Mouse (Mus musculus): ENCODE measurements around the gene Nr3c2. TPM values are rescaled to one million over a fixed set of nuclear protein-coding genes. Genes with fewer than 3 reads are reported as not detected.

Nr3c2 gene
- total RNA-seq, 2 experiments from 2014 or later: 7.3 to 10.5 TPM

GRCm38 (mm10) chr8:77169757-77170438, 270.7 kb downstream of the Nr3c2 start:
- DNase-seq (ENCODE audit: low spot score in 2 of 2): no peak

GRCm38 (mm10) chr8:77170439-77170759, 271.2 kb downstream of the Nr3c2 start:
- DNase-seq (ENCODE audit: low spot score in 2 of 2): no peak

DNA sequence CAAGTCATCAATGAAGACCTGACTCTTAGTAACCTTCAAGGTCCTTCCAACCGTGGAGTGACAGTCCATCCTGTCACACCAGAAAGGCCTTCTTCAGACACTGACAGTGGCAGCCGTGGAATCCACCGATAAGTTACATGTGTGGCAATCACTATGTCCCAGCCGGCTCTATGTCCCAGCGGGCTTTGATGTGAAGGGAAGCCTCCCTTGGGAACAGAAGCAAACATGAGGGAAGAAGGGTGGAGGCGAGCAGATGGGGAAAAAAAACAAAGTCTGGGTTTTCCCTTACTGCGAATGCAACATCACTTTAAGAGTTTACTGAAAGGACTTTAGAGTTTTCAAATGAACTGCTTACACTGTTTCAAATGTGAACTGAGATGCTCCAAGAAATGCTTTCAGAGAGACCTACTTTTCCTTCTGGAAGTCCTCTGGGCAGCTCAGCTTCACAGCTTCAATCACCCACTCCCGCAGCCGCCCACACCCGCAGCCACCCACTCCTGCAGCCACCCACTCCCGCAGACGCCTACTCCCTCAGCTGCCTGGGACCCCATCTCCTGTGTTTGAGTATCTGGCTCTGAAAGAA, 273.9 kb downstream of the Nr3c2 start:
- no peak for DNase-seq (ENCODE audit: low spot score in 2 of 2)

DNA sequence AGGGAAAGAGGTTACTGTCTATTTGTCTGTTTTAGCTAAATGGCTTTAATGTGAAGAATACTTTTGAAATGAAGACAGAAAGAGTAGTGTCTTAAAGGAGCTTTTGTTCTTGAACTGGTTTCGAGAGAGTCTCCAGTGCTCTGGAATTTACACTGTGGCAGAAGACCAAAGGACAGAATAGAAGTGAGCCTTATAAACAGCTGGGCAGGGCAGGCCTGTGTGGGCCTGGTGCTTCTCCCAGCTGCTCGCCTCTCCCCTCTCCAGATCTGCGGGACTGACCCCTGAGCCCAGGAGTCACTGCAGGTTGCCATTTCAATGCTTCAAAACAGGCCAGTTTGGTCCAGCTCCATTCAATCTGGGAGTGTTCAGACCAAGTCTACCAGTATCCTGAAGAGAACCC, 274.5 kb downstream of the Nr3c2 start:
- no peak for DNase-seq (ENCODE audit: low spot score in 2 of 2)

DNA sequence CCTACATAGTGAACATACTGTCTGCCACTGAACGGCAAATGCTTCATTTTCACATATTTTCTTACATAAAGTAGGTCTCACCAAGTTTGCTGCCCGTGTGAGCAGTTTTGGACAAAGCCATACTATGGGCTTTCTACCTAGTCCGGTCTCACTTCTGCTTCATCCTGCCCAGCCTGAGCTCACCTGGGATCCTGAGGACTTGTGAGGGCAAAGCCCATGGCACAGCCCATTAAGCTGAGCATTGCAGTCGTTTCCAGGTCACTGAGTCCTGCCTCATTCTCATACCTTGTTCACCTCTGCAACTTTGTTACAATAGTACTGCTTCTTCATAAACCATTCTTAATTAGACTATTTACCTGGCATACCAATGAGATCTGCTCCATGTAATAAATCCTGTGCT, 276.2 kb downstream of the Nr3c2 start:
- DNase-seq (ENCODE audit: low spot score in 2 of 2): no peak

DNA sequence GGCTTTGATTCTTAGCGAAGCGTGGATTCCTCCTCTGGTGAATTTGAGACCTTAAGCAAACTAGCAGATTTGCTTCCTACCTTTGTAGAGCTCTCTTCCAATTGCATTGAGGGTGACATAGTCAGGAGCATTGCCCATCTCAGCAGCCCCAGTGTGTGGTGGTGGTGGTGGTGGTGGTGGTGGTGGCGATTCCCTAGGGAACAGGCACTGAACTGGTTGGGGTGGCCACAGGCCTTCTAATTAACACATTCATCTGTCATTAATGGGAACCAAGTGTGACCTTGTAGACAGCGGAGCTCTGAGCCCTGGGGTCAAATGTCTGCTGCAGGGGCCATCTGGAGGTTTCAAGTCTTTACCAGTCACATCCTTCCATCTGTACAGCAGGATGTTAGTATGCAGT, 277.1 kb downstream of the Nr3c2 start:
- no peak for DNase-seq (ENCODE audit: low spot score in 2 of 2)

- no peak for DNase-seq (ENCODE audit: low spot score in 2 of 2)
These were observed 286.6 kb downstream of the Nr3c2 start for GRCm38 (mm10) chr8:77185816-77186215.

GRCm38 (mm10) chr8:77186914-77187536, 287.8 kb downstream of the Nr3c2 start:
- no peak for DNase-seq (ENCODE audit: low spot score in 2 of 2)

DNA sequence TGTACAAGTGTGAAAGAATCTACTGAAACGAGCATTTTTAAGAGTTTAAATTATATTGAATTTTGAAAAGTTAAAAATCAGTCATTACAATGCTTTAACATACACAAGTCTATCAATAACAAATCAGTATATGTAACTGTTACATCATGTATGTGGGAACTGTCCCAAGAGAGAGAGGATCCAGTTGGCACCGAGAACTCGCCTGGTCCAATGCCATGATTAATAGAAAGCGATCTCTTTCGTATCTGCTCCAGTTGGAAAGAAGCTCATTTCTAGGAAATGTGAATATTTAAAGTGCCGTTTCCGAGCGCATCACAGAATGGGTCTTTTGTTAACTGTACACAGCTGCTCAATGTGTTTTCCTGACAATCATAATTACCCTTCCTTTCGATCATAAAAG, 288.5 kb downstream of the Nr3c2 start:
- no peak for DNase-seq (ENCODE audit: low spot score in 2 of 2)

GRCm38 (mm10) chr8:77188298-77188697, 289.1 kb downstream of the Nr3c2 start:
- no peak for DNase-seq (ENCODE audit: low spot score in 2 of 2)

- no peak for DNase-seq (ENCODE audit: low spot score in 2 of 2)
These were observed 290.1 kb downstream of the Nr3c2 start for GRCm38 (mm10) chr8:77189318-77189717.

DNA sequence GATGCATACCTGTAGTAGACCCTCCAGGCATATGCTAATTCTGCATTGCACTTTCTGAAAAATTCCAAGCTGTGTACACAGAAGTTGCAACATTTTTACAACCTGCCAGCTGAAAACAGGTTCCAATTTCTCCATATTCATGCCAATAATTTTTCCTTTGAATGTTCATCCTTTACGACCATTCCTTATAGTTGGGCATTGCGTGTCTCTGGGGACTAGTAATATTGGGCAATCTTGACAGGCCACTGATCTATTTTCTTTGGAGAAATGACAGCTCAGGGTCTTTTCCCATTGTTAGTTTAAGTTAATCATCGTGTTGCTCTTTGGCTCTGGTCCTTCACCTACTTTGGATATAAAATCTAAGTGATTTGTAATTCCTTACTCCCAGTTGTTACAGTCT, 291.2 kb downstream of the Nr3c2 start:
- DNase-seq (ENCODE audit: low spot score in 2 of 2): no peak

DNA sequence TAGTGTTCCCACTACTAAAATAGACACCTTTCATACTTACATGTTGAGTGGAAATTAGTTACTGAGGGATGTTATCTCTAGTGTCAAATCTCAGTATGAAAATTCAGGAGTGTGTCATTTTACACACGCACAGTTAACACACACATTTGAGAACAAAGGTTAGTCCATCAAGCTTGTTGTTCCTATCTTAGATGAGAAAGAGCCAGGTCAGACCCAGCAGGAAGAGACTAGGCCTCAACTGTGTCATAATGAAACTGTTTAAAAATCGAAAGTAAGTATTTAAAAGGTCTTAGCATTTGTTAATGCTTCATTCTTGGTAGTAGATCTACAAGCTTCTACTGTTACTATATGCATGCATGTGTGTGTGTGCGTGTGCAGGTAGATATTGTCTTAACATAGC, 310.1 kb downstream of the Nr3c2 start:
- DNase-seq (ENCODE audit: low spot score in 2 of 2): no peak

GRCm38 (mm10) chr8:77213893-77214464, 314.7 kb downstream of the Nr3c2 start:
- DNase-seq (ENCODE audit: low spot score in 2 of 2): no peak

DNA sequence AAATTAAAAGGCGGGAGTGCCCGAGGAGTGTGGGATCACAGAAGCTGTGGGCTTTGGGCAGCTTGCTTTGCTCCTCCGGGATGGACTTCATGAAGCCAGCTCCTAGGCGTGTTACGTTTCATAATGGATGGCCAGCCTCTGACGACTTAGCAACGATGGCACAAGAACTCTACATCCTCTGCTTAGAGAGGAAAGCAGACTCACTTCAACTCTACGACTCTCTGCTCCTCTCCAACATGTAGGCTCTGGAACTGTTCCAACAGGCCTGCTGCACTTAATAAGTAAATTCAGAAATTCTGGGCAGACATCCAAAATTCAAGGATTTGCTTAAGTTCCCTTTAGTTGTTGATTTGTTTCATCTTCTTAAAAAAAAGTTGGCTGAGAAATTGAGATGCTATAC, 315.4 kb downstream of the Nr3c2 start:
- DNase-seq (ENCODE audit: low spot score in 2 of 2): no peak

DNA sequence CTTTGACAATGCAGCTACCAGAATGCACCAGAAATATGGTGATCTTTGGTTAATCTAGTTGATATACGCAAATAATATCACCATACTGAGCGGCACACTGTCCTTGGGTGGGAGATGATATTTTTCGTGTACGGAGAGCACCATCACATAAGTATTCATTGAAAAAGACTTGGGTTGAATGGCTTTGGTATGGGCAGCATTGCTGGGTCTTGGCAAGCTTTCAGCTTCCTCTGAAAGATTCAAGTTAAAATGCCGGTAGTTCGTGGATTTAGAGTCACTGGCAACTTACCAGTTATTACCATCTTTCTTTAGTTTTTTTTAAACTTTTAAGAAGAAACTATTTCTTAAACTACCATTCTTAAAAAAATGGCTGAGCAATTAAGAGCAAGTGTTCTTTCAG, 315.9 kb downstream of the Nr3c2 start:
- no peak for DNase-seq (ENCODE audit: low spot score in 2 of 2)

DNA sequence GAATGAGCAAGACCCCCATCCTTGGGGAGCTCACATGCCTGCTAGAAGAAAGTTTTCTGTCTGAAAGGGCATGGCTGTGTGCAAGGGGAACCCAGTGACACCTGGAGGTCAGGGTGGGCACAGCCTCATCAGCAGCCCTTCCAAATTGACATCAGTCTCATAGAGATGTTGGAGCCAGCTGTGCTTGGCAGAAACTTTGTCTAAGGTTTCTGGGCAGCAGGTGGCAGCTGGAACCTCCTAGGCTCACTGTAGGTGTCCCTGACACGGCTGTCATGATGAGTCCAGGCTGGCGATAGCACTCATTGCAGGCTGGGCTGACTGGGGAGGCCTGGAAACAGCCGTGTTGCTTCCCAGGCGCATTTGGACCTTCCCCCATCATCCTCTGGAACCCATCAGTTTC, 323.9 kb downstream of the Nr3c2 start:
- no peak for DNase-seq (ENCODE audit: low spot score in 2 of 2)

DNA sequence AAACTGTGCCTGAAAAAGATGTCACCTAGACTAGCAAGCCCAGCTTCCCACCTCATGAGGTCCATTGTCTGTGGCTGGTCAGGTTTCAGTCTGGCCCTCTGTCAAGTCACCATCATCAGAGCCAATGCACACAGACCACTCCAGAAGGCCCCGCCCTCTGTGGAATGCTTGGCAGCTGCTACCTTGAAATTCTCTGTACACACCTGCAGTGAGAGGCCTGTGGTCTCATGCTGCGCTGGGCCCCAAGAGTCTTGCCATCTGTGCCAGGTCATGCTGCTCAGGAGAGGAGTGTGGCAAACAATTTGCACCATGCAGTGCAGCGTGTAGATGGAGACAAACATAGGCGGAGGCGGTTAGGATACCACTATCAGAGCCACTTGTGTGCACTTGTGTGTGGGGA, 328.5 kb downstream of the Nr3c2 start:
- no peak for DNase-seq (ENCODE audit: low spot score in 2 of 2)

- DNase-seq (ENCODE audit: low spot score in 2 of 2): no peak
These were observed 329.4 kb downstream of the Nr3c2 start for GRCm38 (mm10) chr8:77228688-77229087.

GRCm38 (mm10) chr8:77231211-77231610, 332.0 kb downstream of the Nr3c2 start:
- no peak for DNase-seq (ENCODE audit: low spot score in 2 of 2)

DNA sequence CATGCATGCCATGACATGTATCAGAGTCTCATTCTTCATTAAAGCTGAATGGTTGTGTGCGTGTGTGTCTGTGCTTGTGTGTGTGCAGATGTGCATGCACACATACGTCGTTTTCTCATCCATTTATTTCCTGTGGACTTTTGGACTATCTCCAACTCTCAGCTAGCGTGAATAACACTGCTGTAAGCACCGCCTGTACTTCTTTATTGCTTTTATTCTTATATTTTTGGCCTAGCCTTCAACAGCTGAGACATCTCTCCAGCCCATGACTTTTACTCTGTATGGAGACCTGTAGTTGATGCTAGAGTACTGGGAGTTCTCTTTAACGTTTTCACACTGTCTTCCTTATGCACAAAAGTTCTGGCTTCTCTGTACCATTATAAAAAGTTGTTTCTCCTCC, 332.6 kb downstream of the Nr3c2 start:
- no peak for DNase-seq (ENCODE audit: low spot score in 2 of 2)

- no peak for DNase-seq (ENCODE audit: low spot score in 2 of 2)
These were observed 333.2 kb downstream of the Nr3c2 start for GRCm38 (mm10) chr8:77232411-77232810.

DNA sequence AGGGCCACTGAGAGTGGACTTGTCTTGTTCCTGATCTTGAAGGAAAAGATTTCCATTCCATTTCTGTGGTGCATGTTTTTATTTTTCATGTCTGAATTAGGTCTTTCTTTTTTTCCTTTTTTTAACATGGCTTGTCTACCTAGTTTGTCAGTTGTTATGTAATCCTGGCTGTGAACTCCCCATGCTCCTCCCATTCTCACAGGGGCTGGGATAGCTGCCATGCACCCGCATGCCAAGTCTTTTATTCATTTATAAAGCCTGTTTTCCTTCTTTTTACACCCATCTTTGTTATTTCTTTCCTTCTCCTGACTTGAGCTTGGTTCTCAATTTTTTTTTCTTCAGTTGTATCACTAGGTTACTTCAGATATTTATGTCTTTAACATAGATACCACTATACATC, 337.5 kb downstream of the Nr3c2 start:
- DNase-seq (ENCODE audit: low spot score in 2 of 2): no peak

All from adrenal gland, postnatal 4 days (tissue).